Mouse (Mus musculus) T-cell, adult 2 months (primary cell): ENCODE data around the gene F12.
A peak's percentile ranks its signal among the peaks of the same experiment; 100 is the strongest.

Experiments
- DNase-seq: peaks from one replicate; pipeline ENCODE4 v3.0.0; 2022; ENCODE audit warnings: low spot score

The F12 gene

DNA sequence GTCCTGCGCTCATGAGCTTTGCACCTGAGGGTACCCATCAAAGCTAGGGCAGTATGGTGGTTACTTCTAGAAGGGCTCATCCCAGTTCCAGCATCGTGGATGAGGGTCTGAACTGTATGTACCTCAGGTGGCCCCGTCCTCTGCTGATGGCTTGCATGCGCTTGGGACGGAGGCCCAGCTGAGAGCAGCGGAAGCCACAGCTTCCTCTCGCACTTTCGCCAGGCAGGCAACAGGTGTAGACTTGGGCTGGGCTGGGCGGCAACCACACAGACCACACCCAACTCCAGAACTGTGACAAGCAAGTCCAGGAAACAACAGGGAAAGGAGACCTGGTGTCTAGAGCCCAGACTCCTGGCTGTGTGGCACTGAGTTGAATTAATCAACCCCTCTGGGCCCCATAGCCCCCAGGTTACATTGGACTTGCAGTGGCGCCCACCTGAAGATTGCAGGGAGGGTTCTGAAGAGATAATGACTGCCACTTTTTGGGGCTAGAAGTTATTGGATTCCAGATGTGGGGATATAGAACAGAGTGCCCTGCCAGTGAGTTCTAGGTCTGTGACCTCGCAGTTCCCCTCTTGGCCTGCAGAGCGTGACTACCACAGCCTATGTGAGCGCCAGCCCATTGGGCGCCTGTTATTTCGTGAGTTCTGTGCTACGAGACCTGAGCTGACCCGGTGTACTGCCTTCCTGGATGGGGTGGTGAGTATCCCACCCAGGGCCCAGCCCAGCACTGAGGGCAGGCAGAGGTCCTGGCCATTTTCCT is 23.3 kb upstream of the F12 start:
- DNase-seq = peak; percentile 45

DNA sequence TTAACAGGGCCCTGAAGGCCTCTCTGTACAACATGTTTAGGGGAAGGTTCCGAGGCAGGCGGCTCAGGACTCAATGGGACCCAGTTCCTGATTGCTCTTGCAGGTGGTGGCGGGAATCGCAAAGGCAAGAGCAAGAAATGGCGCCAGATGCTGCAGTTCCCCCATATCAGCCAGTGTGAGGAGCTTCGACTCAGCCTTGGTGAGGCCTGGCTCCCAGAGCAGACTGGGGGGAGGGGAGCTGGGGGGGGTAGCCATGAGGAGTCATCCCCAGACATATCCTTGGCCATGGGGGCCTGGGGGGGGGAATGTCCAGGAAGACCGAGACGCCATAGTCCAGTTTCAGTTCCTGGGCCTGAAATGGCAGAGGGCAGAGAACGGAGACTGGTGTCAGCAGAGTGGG is 22.6 kb upstream of the F12 start:
- DNase-seq = no peak

DNA sequence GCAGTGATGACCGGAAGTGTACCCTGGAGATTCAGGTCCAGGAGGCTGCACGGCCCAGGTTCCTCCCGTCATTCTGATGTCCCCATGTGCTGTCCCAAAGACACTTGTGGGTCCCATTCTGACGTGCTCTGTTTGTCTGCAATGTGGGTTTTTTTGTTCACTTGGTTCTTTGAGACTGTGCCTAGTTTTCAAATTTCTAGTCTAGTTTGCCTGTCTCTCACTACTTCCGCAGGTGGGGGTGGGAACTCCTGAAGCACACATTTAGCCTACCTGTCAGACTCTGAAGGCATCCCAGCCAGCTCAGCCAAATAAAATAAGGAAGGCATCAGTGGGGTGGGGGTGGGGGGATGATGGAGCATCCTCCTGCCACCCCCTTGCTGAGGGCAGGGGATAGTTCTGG is 21.5 kb upstream of the F12 start:
- no peak for DNase-seq

DNA sequence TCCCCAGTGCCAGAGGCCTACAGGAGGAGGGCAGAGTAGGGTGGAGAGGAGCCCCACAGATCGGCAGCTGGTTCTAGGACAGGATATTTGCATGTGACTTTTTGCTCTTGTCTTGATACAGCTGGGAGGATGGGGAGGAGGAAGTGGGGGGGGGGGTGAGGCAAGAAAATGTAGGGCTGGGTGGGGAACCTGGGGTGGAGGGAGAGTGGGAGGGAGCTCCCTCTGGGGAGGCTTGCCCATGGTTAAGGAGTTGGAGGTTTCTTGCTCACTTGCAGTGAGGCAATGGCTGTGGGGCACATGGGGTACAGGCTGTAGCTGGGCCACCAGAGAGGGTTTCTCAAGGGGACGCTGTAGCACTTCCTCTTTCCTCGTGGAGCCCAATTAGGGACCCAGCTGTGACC is 20.9 kb upstream of the F12 start:
- DNase-seq = peak; percentile 62

DNA sequence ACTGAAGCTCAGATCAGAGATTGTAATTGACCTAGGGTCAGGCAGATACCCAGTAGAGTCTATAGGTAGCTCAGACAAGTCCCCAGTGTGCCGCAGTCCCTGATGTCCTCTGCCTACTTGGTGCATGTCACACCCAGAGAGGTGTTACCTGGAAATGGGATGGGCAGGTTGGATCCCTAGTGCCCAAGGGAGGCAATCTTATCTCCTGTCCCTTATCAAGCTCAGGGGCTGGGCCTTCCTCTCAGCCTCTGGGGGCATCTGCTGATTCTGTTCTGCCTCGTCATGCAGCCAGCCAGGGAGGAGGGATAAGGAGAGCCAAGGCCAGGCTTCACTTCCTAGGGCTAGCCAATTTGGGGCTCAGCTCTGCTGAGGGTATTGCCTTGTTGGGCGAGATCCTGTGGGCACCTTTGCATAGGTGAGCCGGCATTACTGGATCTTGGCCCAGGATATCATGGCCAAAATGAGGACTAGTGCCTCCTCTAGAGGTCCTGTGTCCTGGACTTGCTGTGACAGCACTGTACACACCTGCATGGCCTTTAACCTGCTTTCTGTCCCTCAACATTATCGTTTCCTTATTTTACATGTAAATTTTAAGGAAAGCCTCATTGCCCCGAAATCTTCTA is 20.0 kb upstream of the F12 start:
- no peak for DNase-seq

DNA sequence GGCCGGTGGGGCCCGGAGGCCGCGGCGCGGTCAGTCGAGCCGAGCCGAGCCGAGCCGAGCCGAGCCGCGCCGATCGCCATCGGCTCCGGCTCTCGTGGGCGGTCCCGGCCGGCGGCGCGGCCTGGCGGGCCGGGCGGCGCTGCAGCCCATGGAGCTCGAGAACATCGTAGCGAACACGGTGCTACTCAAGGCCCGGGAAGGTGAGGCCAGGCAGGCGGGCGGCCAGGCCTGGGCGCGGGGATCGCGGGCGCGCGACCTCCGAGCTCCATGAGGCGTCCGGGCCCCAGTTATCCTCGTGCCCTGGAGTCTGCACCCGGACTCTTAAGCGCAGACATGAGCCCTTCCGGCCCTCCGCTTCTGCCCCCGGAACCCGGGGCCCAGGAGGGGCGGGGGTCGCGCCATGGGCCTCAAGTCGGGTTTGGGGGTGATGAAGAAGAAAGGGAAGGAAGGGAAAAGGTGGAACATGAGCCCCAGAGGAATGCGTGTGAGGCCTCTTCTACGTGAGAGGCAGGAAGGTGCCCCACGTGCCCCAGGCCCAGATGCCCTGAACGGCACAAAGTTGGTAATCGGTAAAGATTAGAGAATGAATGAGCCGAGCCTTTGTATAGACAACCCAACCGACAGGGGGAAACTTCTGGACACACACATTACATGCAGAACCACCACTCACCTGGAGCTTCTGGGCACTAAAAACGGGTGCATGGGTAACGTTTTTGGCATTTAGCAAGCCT is 18.9 kb upstream of the F12 start:
- DNase-seq = peak; percentile 45

DNA sequence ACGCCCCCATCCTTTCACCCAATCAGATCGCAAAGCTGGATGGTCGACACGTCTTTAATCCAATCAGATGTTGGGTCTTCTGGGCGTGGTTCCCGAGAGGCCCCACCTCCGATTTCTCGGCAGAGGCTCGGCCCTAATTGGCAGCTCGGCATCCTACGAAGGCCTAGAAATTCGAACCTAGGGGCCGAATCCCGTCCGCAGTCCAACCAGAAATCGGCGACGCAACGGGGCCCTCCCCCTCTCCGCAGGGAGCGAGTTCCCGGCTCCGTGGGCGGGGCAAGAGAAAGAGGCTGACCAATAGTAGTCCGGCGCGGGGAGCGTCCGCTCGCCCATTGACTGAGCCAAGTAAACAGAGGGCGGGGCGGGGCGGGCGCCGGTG is 18.3 kb upstream of the F12 start, which contains the start of gene Grk6:
Grk6 (plus strand) TSS at position 136 of the 379 bp plus-strand sequence.
- DNase-seq = peak; percentile 100

DNA sequence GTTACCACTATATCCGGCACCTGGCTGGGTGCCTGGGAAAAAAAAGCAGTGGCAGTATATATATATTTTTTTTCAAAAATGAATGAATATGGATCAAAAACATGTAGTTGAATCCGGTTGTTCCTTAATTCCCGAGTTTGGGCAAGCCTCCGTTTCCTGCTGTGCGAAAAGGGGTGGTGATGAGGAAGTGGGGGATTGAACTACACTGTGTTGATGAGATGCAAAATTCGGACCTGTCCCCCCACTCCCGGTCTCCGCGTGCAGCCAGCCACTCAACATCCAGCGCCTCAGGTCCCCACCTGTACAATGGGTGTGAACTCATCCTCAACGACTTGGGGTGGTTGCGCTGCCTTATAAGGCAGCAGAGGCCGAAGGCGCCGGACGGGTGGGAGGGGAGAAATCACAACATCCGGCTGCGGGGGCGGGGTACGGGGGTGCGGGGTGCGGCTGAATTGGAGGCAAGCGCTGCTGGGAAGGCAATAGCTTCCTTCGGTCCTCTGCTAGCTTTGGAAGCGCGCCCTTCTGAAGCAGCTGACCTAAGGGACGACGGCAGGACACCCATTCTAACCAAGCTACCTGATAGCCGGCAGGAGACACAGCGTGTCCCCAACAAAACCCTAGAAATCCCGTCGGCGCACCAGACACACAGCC is 17.8 kb upstream of the F12 start:
- peak; percentile 88 for DNase-seq

DNA sequence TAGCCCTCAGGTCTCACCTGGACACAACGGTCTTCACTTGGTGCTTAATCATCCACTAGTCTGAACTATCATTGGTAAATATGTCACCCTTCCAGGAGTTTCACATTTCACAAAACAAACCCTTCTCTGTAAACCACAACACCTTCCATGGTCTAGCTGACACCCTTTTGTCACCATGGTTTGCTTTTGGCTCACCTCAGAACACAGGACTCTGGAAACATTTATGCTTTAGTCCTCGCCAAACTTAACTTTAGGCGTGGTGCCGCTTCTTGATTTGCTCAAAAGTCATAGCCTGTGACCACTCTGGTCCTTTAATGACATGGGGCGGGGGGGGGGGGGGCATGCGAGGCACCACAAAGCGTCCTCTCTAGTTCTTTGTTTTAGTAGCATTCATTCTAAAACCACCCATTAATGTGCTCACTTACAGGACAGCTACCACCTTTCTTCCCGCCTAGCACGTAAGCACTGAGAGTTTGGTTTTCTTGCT is 17.2 kb upstream of the F12 start:
- DNase-seq = no peak

DNA sequence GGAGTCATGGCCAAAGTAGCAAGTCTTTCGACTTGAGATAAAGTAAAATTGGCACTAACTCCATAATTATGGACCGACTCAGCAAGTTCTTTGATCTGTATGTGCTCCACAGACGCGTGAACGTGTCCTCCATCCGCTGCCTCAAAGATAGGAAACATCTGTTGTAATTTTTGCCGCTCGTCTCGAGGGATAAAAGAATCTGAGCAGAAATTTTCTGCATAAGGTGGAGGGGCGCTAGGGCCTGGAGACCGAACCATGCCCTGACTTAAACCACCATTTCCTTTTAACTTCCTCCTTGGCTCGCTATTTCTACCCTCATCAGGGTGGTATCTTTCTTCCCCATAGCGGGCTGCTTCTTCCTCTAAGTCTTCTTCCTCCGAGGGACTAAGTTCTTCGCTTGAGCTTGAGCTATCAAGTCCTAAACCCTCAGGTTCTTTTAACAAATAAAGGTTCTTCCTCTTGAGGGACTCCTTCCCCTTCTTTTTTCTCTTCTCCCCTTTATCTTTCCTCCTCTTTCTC is 10.6 kb upstream of the F12 start:
- peak; percentile 38 for DNase-seq

DNA sequence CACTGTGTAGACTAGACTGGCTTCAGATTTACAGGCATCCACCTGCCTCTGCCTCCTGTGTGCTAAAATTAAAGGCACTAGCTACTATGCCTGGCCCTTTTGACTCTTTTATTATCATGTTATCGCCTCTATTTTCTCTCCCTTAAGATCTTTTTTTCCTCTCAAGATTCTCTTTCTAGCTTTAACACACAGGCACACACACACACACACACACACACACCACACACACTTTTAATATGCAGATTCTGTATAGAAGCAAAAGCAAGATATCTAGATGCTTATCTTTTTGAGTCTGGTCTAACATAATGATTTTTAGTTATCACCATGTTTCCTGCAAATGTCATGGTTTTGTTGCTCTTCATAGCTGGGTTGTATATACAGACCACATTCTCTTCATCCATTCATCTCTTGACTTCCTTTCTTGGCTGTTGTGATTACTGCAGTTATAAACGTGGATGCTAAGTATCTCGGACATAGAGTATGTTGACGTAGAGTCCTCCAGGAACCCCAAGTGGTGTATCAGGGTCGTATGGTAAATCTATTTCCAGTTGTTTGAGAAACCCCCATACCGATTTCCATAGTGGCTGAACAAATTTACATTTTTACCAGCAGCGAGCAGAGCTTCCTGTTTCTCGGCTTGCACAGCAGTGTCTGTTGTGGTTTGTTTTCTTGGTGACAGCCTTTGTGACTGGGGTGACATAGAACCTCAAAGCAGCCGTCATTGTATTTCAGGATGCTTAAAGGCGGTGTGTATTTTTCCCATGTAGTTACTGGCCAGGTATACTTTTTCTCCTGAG is 5.5 kb upstream of the F12 start:
- peak; percentile 85 for DNase-seq

DNA sequence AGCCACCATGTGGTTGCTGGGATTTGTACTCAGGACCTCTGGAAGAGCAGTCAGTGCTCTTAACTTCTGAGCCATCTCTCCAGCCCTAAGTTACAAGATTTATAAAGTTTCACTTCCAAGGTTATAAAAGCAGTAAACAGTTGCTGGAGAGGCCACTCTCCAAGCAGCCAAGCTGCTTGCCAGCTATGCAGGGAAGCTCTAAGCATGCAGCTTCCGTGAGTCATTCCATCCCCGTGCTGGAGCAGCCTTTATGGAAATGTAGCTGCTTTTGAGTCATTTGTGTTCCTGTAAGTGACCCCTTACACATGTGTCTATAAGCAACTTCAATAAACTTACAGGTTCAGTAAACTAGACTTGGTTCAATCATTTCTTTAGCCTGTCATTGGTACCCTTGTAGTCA is 4.0 kb upstream of the F12 start:
- DNase-seq = no peak

DNA sequence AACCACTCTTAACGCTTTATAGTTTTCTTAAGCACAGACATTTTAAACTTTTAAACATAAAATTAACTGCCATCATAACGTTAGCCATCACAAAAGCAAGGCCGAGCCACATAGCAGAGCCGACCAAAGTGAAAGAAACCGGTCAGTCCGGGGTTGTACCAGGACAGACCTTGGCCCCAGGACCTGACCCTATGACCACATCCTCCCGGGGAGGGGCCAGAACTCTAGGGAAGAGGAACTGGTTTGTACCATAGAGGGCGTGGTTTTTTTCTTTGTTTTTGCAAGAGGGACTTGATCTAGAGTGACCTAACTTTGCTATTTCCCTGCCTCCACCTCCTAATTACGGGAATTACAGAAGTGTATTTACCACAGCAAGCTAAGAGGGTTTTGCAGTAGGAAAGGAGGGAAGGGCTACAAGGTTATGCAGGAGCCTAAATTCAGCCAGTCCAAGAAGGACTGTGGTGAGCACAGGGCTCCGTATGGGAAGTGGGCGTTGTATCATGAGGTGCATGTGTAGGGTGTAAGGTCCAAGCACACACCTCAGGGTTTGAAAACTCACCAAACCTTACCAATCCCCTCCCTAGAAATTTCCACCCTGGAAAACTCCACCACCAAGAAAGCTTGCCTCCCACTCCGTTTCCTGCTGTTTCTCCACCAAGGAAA is 2.8 kb upstream of the F12 start:
- no peak for DNase-seq

DNA sequence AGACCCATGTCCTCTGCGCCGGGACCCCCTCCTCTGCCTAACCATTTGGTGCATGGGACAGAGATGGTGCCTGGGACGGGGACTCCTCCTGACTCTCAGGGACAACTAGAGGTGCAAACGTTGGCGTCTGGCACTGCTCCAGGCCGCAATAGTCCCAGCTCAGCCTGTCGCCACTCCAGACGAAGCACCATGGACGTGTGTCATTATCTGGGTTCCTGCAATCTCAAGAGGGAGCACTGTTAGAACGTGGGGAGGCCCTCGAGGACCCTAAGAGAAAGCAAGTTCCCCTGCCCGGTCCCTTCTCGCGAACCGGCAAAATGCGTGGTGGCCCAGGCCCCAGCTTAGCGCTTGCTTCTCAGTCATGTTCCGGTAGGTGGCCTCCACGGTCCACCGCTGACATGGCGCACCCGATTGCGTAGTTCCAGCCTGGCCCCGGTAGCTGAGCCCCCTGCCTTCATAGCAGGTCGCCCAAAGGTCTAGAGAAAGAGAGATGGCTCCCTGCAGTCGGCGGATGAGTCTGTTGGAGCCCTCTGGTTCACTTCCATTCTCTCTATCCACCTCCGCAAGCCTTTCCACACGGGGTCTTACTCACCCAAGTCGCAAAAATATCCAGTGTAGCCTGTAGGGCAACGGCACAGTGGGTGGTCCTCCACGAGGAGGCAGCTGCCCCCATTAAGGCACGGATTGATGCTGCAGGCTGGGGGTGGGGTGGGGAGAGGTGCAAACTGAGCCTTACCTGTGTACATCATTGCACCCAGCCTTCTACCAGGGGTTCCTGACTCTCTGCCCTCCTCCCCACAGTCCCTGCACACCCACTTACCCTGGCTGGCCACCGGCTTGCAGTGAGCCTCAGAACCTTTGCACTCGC is 5.4 kb downstream of the F12 start:
- DNase-seq = peak; percentile 89

DNA sequence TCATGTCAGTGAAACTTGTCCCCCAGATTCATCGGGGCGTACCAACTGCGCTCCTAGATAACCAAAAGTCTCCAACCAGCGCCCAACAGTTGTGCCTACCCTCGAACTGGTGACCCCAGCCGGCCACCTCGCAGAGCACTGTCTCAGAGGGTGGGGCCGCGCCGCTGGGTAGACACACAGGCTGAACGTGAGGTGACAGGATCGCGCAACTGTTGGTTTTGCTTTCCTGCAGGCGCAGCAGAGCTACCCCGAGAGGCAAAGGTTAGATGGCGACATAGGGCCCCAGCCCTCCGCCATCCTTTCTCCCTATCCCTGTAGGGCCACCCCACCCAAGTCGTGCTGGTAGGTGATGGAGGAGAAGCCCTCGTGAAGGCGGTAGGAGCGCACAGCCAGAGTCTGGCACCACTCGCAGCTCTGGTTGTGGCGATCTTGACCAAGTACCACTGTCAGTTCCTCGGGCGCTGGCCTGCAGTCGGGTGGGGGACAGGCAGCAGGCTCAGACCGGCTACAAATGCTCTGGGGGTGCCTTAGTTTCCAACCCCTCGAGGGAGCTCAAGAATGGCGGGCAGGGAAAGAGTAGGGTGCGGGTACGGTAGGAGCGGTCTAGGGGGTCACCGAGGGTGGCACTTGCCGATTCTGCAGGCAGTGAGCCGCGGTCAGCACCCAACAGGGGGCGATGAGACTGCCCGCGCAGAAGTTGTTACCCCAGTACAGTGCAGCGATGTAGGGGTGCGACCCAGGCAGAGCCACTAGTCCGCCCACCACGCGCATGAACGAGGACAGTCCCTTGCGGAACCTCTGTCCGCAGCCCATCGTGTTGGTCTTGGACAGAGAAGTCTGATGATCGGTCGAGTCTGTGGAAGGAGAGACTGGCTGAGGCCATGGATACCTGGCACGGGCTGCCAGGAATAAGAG is 6.3 kb downstream of the F12 start:
- DNase-seq = no peak

DNA sequence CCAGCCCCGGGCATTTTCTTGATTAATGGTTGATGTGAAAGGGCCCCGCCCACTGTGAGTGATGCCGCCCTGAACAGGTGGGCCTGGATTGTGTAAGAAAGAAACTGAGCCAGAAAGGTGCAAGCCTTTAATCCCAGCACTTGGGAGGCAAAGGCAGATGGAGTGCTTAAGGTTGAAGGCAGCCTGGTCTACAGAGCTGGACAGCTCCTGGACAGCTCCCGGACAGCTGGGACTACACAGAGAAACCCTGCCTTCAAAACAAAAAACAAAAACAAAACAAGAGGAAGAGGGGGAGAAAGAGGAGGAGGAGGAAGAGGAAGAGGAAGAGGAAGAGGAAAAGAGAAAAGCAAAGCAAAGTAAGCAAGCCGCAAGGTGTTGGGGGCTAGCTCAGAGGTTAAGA is 7.5 kb downstream of the F12 start:
- no peak for DNase-seq

DNA sequence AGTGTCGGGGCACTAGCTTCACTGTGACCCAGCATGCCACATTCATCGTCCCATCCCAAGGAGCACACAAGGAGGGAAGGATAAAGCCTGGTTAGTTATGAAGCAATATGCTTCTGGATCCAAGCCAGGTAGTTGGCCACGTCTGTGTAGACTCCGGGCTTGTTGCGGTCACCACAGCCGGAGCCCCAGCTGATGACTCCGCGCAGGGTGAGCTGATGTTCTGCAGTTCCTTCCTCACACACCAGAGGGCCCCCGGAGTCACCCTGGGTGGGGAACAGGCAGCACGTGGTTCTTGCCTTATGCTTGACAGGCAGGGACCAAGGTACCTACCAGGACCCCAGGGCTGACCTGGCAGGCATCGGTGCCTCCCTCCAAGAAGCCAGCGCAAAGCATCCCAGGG is 8.6 kb downstream of the F12 start:
- DNase-seq = peak; percentile 91

DNA sequence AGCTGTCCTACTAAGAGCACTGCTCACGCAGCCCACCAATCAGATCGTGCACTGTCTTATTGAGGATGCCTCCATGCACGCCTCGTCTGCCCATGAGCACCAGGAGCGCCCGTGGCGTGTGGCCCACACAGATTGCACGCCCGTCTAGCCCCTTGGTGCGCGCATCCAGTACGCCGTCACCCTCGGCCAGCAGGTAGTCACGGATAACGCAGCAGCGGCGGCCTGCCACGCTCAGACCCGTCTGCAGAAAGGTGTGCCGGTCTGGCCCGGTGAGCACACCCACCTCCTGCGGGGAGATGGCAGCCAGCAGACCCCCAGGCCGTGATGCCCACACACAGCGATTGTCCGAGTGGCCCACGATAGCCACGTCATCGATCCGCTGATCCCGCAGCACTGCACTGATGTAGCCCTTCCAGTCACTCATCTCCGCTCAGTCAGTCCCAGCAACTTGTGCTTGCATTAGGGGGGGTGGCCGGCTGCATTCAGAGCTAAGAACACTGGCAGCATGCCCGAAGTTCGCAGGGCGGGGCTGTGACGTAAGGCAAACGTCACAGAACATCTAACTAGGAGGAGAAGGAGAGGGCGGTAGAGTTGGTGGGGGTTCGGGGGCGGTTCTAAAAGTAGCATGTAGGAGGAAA is 11.7 kb downstream of the F12 start, which contains the start of gene Pfn3:
Pfn3 (minus strand) TSS at position 490 of the 638 bp plus-strand sequence.
- no peak for DNase-seq
